Mouse (Mus musculus) forebrain, embryonic 14.5 days (tissue): ENCODE data around the gene Ppard. TPM values are rescaled to one million over a fixed set of nuclear protein-coding genes. Genes with fewer than 3 reads are reported as not detected.
A peak's percentile ranks its signal among the peaks of the same experiment; 100 is the strongest.

ENCODE experiments used
- ATAC-seq: fragments of 200-750 bp; cut with Nextera tagmentation; 2 replicates; pipeline ENCODE4 v1.8.0; 2017; ENCODE audit warnings: mild to moderate bottlenecking, moderate library complexity
- DNase-seq: peaks from one replicate; pipeline ENCODE4 v3.0.0-alpha.2; 2015; ENCODE audit warnings: low spot score
- H3K27ac ChIP-seq: fragments of 300-500 bp; sonication (generic); 2 replicates; pipeline ENCODE4 v1.5.1; 2014; ENCODE audit warnings: low read depth, mild to moderate bottlenecking, control low read depth, low read length, moderate library complexity
- H3K27me3 ChIP-seq: fragments of 300-500 bp; sonication (generic); replicated peaks from 2 replicates; pipeline ENCODE4 v1.6.1; 2014; ENCODE audit warnings: low read length, control low read depth, mixed read lengths; ENCODE audit not compliant: control insufficient read depth, insufficient read depth
- H3K36me3 ChIP-seq: fragments of 300-500 bp; sonication (generic); 2 replicates; pipeline ENCODE4 v1.6.1; 2014; ENCODE audit warnings: low read length, control low read depth; ENCODE audit not compliant: control insufficient read depth, insufficient read depth
- H3K4me1 ChIP-seq: fragments of 300-500 bp; sonication (generic); 2 replicates; pipeline ENCODE4 v1.6.1; 2014; ENCODE audit warnings: antibody characterized with exemption, low read length, control low read depth; ENCODE audit not compliant: control insufficient read depth, insufficient read depth
- H3K4me2 ChIP-seq: fragments of 300-500 bp; sonication (generic); 2 replicates; pipeline ENCODE4 v1.6.1; 2014; ENCODE audit warnings: mild to moderate bottlenecking, control low read depth, low read length
- H3K4me3 ChIP-seq: fragments of 300-500 bp; sonication (generic); 2 replicates; pipeline ENCODE4 v1.5.1; 2014; ENCODE audit warnings: low read depth, low read length, control low read depth
- H3K9ac ChIP-seq: fragments of 300-500 bp; sonication (generic); 2 replicates; pipeline ENCODE4 v1.6.1; 2014; ENCODE audit warnings: mild to moderate bottlenecking, low read length, control low read depth, moderate library complexity
- H3K9me3 ChIP-seq: fragments of 300-500 bp; sonication (generic); replicated peaks from 2 replicates; pipeline ENCODE4 v1.6.1; 2016; ENCODE audit warnings: low read length, control low read depth, mixed read lengths; ENCODE audit not compliant: control insufficient read depth
- WGBS: fragments of 180-500 bp; shearing (Covaris S2); extraction: QIAGEN DNeasy Blood & Tissue Kit; methylation state at CpG from one replicate; pipeline ENCODE4 v1.1.7; 2014; 5-methylcytosine and 5-hydroxymethylcytosine counted together
- polyA plus RNA-seq: library from polyadenylated mRNA; unstranded; fragments of >200 nt; fragmentation: Nextera tagmentation; extraction: Ambion mirVana; gene quantifications from 2 replicates; pipeline ENCODE4 v1.2.1, GENCODE M21; 2014

The Ppard gene
- polyA plus RNA-seq, 1 experiment from 2014 or later = 1.8 TPM

- H3K4me3 ChIP-seq = no peak overlapping the region
- H3K9ac ChIP-seq = no peak overlapping the region
- H3K4me2 ChIP-seq = no peak overlapping the region
- 91% methylated on average over 5 of the region's 5 CpGs for WGBS
- H3K36me3 ChIP-seq = no peaks in the 10 kb centered on the region
- H3K4me1 ChIP-seq = peaks cover 5% of the 10 kb centered on the region; the same call in 1 of the 2 replicates
- no peak overlapping the region for H3K27ac ChIP-seq
- H3K27me3 ChIP-seq = no peaks in the 10 kb centered on the region
- no peaks in the 10 kb centered on the region for H3K9me3 ChIP-seq
- no peak for DNase-seq
- no peak for ATAC-seq
These were observed 2.1 kb downstream of the Ppard start for GRCm38 (mm10) chr17:28234641-28235040.

GRCm38 (mm10) chr17:28235982-28236635 is 3.6 kb downstream of the Ppard start:
- no peak for ATAC-seq
- Histone ChIP-seq H3K4me1 (peaks cover 5% of the 10 kb centered on the region; the same call in 1 of the 2 replicates), H3K9ac (no peak overlapping the region), H3K27me3 (no peaks in the 10 kb centered on the region), H3K4me3 (no peak overlapping the region), H3K9me3 (no peaks in the 10 kb centered on the region), H3K4me2 (no peak overlapping the region), H3K36me3 (0 out of 2 replicates have a peak, but pooled peaks cover 5% of the 10 kb centered on the region), H3K27ac (no peak overlapping the region)
- no peak for DNase-seq
- WGBS = 84% methylated on average over 7 of the region's 7 CpGs

GRCm38 (mm10) chr17:28236636-28237015 is 4.1 kb downstream of the Ppard start:
- DNase-seq (no peak), ATAC-seq (no peak)
- WGBS = 91% methylated on average over 4 of the region's 4 CpGs
- Histone ChIP-seq H3K27me3 (no peaks in the 10 kb centered on the region), H3K27ac (no peak overlapping the region), H3K4me3 (no peak overlapping the region), H3K9me3 (no peaks in the 10 kb centered on the region), H3K36me3 (0 out of 2 replicates have a peak, but pooled peaks cover 8% of the 10 kb centered on the region), H3K4me2 (no peak overlapping the region), H3K4me1 (peaks cover 5% of the 10 kb centered on the region; the same call in 1 of the 2 replicates), H3K9ac (no peak overlapping the region)

- Histone ChIP-seq H3K4me1 (peaks cover 5% of the 10 kb centered on the region; the same call in 1 of the 2 replicates), H3K9me3 (no peaks in the 10 kb centered on the region), H3K36me3 (0 out of 2 replicates have a peak, but pooled peaks cover 8% of the 10 kb centered on the region), H3K27me3 (no peaks in the 10 kb centered on the region), H3K4me2 (no peak overlapping the region), H3K4me3 (no peak overlapping the region), H3K27ac (no peak overlapping the region), H3K9ac (no peak overlapping the region)
- DNase-seq (no peak), ATAC-seq (no peak)
- WGBS = 53% methylated on average over 5 of the region's 5 CpGs
These were observed 4.9 kb downstream of the Ppard start for GRCm38 (mm10) chr17:28237362-28237761.

DNA sequence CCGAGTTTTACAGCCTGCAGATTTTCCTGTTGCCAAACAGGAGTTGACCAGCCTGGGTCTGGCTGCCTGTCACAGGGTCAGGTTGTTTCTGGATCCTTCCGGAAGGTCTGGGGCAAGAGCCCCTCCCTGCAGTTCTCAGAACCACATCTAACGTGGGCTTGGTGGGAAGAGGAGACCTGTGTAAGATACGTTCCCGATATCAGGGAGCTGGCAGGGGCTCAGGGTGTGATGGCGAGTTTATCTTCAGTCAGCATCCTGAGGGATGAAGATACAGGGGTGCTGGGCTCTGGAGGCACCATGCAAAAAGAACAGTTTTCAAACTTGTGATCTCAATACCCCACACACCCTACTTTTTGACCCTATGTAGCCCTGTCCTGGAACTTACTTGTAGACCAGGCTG is 5.4 kb downstream of the Ppard start:
- 0 out of 2 replicates have a peak, but pooled peaks cover 8% of the 10 kb centered on the region for H3K36me3 ChIP-seq
- H3K9me3 ChIP-seq = no peaks in the 10 kb centered on the region
- peaks cover 5% of the 10 kb centered on the region; the same call in 1 of the 2 replicates for H3K4me1 ChIP-seq
- H3K4me2 ChIP-seq = no peak overlapping the region
- H3K9ac ChIP-seq = no peak overlapping the region
- DNase-seq = no peak
- 79% methylated on average over 6 of the region's 6 CpGs for WGBS
- no peak overlapping the region for H3K4me3 ChIP-seq
- no peak for ATAC-seq
- H3K27me3 ChIP-seq = no peaks in the 10 kb centered on the region
- no peak overlapping the region for H3K27ac ChIP-seq

DNA sequence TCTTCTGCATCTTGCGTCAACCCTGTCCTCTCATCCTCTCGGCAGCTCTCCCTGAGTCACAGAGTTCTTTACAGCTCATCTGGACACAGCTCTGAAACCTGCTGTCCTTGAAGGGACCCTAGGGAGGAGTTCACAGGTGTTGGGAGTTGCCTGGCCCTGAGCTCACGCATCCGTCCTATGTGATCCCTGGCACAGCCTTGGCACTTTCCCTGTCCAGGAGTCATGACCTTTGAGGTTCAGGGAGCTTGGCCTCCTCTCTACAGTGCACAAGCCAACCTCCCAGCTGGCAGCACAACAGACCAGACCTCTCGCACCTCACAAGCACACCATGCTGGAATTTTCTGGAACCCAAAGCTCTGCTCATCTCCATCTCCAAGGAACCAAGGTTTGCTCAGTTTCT is 8.3 kb downstream of the Ppard start:
- 93% methylated on average over 5 of the region's 5 CpGs for WGBS
- DNase-seq (no peak), ATAC-seq (no peak)

DNA sequence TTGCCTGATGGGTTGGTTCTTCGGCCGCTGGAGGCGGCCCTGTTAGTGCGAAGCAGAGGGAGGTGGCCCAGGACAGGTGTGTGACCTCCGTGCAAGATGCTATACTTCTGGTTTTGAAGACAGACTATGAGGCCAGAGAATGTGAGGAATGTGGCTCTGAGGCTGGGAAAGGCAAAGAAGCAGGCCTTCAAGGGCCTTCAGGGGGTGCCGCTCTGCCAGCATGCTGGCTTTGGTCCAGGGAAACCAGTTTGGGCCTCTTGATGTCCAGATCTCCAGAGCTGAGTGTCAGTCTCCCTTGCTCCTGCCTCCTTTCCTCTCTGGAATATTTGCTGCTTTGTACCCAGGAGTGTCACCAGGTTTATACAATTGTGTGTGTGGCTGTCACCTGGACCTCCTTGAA is 9.8 kb downstream of the Ppard start:
- Histone ChIP-seq H3K4me2 (no peak overlapping the region), H3K9me3 (no peaks in the 10 kb centered on the region), H3K27ac (no peak overlapping the region), H3K4me3 (no peak overlapping the region), H3K36me3 (0 out of 2 replicates have a peak, but pooled peaks cover 8% of the 10 kb centered on the region), H3K9ac (no peak overlapping the region), H3K4me1 (peaks cover 6% of the 10 kb centered on the region), H3K27me3 (no peaks in the 10 kb centered on the region)
- DNase-seq (no peak), ATAC-seq (no peak)
- WGBS = 93% methylated on average over 6 of the region's 6 CpGs

More for the DNA sequence above, 8.3 kb downstream of the Ppard start:
- no peaks in the 10 kb centered on the region for H3K27me3 ChIP-seq
- H3K27ac ChIP-seq = no peak overlapping the region
- no peak overlapping the region for H3K4me3 ChIP-seq
- no peak overlapping the region for H3K9ac ChIP-seq
- H3K4me2 ChIP-seq = no peak overlapping the region
- H3K4me1 ChIP-seq = peaks cover 6% of the 10 kb centered on the region
- H3K36me3 ChIP-seq = 0 out of 2 replicates have a peak, but pooled peaks cover 8% of the 10 kb centered on the region
- H3K9me3 ChIP-seq = no peaks in the 10 kb centered on the region

DNA sequence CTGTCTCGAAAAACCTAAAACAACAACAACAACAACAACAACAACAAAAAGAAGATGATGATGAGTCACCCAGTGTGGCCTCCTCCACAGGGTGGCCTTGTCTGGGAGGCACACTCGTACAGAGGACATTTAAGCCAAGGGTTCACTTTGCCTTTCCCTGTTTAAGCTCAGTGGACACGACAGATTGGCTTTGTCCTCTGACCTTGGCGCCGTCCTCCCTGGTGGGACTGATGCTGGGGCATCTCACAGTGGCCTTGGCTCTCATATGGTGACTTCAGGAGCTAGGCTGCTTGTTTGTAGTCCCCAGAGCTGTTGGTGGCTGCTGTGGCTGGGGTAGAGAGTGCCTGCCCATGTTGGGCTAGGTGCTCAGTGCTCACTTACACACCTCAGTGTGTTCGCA is 11.7 kb downstream of the Ppard start:
- Histone ChIP-seq H3K36me3 (0 out of 2 replicates have a peak, but pooled peaks cover 8% of the 10 kb centered on the region), H3K4me1 (peaks cover 11% of the 10 kb centered on the region), H3K4me3 (no peak overlapping the region), H3K4me2 (no peak overlapping the region), H3K9me3 (no peaks in the 10 kb centered on the region), H3K9ac (no peak overlapping the region), H3K27me3 (no peaks in the 10 kb centered on the region), H3K27ac (peak overlapping the region; percentile 63)
- 76% methylated on average over 6 of the region's 6 CpGs for WGBS
- ATAC-seq (no peak), DNase-seq (no peak)

- Histone ChIP-seq H3K9ac (peak overlapping the region; percentile 25; the same call in 1 of the 2 replicates), H3K4me2 (no peak overlapping the region), H3K27me3 (no peaks in the 10 kb centered on the region), H3K9me3 (no peaks in the 10 kb centered on the region), H3K27ac (peak overlapping the region; percentile 63), H3K4me3 (no peak overlapping the region), H3K4me1 (peaks cover 11% of the 10 kb centered on the region), H3K36me3 (0 out of 2 replicates have a peak, but pooled peaks cover 8% of the 10 kb centered on the region)
- DNase-seq (peak; percentile 63), ATAC-seq (peak; percentile 75)
- WGBS = 18% methylated on average over 5 of the region's 6 CpGs
These were observed 12.2 kb downstream of the Ppard start for GRCm38 (mm10) chr17:28244714-28245113.
